Mouse (Mus musculus): ENCODE data around the gene Pard3b. TPM values are rescaled to one million over a fixed set of nuclear protein-coding genes. Genes with fewer than 3 reads are reported as not detected.
A peak's percentile ranks its signal among the peaks of the same experiment; 100 is the strongest.

The Pard3b gene
- polyA plus RNA-seq, 1 experiment from 2014 or later, result 19.3 TPM

- H3K4me3 ChIP-seq (replicated peaks), result no peak overlapping the region
- H3K36me3 ChIP-seq (replicated peaks), result no peaks in the 10 kb centered on the region
- peaks cover 6% of the 10 kb centered on the region; the same call in 1 of the 2 replicates for H3K4me1 ChIP-seq
- H3K9ac ChIP-seq, result no peak overlapping the region
- H3K9me3 ChIP-seq, result no peaks in the 10 kb centered on the region
- 61% methylated on average over 8 of the region's 8 CpGs for WGBS
- H3K4me2 ChIP-seq, result no peak overlapping the region
- 0 out of 2 replicates have a peak, but pooled peaks cover 3% of the 10 kb centered on the region for H3K27me3 ChIP-seq
- ATAC-seq (ENCODE audit: low FRiP score), result no peak
- H3K27ac ChIP-seq, result no peak overlapping the region
These were observed 1026.5 kb downstream of the Pard3b start for GRCm38 (mm10) chr1:62664960-62665645.

GRCm38 (mm10) chr1:62665771-62666730 lies 1027.4 kb downstream of the Pard3b start:
- WGBS, result 85% methylated on average over 5 of the region's 5 CpGs
- Histone ChIP-seq H3K27ac (no peak overlapping the region), H3K9me3 (no peaks in the 10 kb centered on the region), H3K4me1 (peaks cover 6% of the 10 kb centered on the region; the same call in 1 of the 2 replicates), H3K4me3 (replicated peaks) (no peak overlapping the region), H3K9ac (no peak overlapping the region), H3K27me3 (0 out of 2 replicates have a peak, but pooled peaks cover 3% of the 10 kb centered on the region), H3K4me2 (no peak overlapping the region), H3K36me3 (replicated peaks) (no peaks in the 10 kb centered on the region)
- ATAC-seq (ENCODE audit: low FRiP score), result no peak

- no peak for ATAC-seq (ENCODE audit: low FRiP score)
- H3K4me3 ChIP-seq (replicated peaks), result no peak overlapping the region
- 84% methylated on average over 5 of the region's 5 CpGs for WGBS
These were observed 1028.2 kb downstream of the Pard3b start for GRCm38 (mm10) chr1:62666780-62667179.

GRCm38 (mm10) chr1:62678611-62679344 lies 1040.2 kb downstream of the Pard3b start:
- Histone ChIP-seq H3K36me3 (replicated peaks) (no peaks in the 10 kb centered on the region), H3K4me1 (peaks cover 24% of the 10 kb centered on the region), H3K9me3 (0 out of 2 replicates have a peak, but pooled peaks cover 3% of the 10 kb centered on the region), H3K4me3 (replicated peaks) (no peak overlapping the region), H3K27ac (no peak overlapping the region), H3K27me3 (no peaks in the 10 kb centered on the region), H3K4me2 (no peak overlapping the region), H3K9ac (no peak overlapping the region)
- no peak for ATAC-seq (ENCODE audit: low FRiP score)
- WGBS, result 40% methylated on average over 4 of the region's 4 CpGs

More at GRCm38 (mm10) chr1:62666780-62667179, 1028.2 kb downstream of the Pard3b start:
- peaks cover 6% of the 10 kb centered on the region; the same call in 1 of the 2 replicates for H3K4me1 ChIP-seq
- no peak overlapping the region for H3K4me2 ChIP-seq
- H3K36me3 ChIP-seq (replicated peaks), result no peaks in the 10 kb centered on the region
- H3K27ac ChIP-seq, result no peak overlapping the region
- H3K9ac ChIP-seq, result no peak overlapping the region
- no peaks in the 10 kb centered on the region for H3K9me3 ChIP-seq
- H3K27me3 ChIP-seq, result 0 out of 2 replicates have a peak, but pooled peaks cover 3% of the 10 kb centered on the region

- no peak overlapping the region for H3K9ac ChIP-seq
- no peaks in the 10 kb centered on the region for H3K27me3 ChIP-seq
- H3K4me1 ChIP-seq, result peaks cover 24% of the 10 kb centered on the region
- 81% methylated on average over 2 of the region's 2 CpGs for WGBS
- no peak overlapping the region for H3K27ac ChIP-seq
- ATAC-seq (ENCODE audit: low FRiP score), result no peak
- 0 out of 2 replicates have a peak, but pooled peaks cover 3% of the 10 kb centered on the region for H3K9me3 ChIP-seq
- no peak overlapping the region for H3K4me2 ChIP-seq
- H3K36me3 ChIP-seq (replicated peaks), result no peaks in the 10 kb centered on the region
- H3K4me3 ChIP-seq (replicated peaks), result no peak overlapping the region
These were observed 1040.8 kb downstream of the Pard3b start for GRCm38 (mm10) chr1:62679466-62679865.

- peak; percentile 55; the same call in 1 of the 2 replicates for ATAC-seq (ENCODE audit: low FRiP score)
These were observed 1044.1 kb downstream of the Pard3b start for GRCm38 (mm10) chr1:62682456-62683385.

GRCm38 (mm10) chr1:62683498-62683897 lies 1044.9 kb downstream of the Pard3b start:
- no peak overlapping the region for H3K4me3 ChIP-seq (replicated peaks)
- H3K27ac ChIP-seq, result no peak overlapping the region; the same call in 1 of the 2 replicates
- no peaks in the 10 kb centered on the region for H3K9me3 ChIP-seq
- H3K4me1 ChIP-seq, result peaks cover 24% of the 10 kb centered on the region
- H3K36me3 ChIP-seq (replicated peaks), result no peaks in the 10 kb centered on the region
- no peak overlapping the region for H3K4me2 ChIP-seq
- ATAC-seq (ENCODE audit: low FRiP score), result no peak
- no peak overlapping the region for H3K9ac ChIP-seq
- 0 out of 2 replicates have a peak, but pooled peaks cover 3% of the 10 kb centered on the region for H3K27me3 ChIP-seq
- 63% methylated on average over 2 of the region's 2 CpGs for WGBS

More at GRCm38 (mm10) chr1:62682456-62683385, 1044.1 kb downstream of the Pard3b start:
- Histone ChIP-seq H3K4me3 (replicated peaks) (no peak overlapping the region), H3K4me2 (peak overlapping the region; percentile 4), H3K36me3 (replicated peaks) (no peaks in the 10 kb centered on the region), H3K4me1 (peaks cover 24% of the 10 kb centered on the region), H3K9ac (no peak overlapping the region), H3K27me3 (0 out of 2 replicates have a peak, but pooled peaks cover 3% of the 10 kb centered on the region), H3K27ac (peak overlapping the region; percentile 65), H3K9me3 (0 out of 2 replicates have a peak, but pooled peaks cover under 1% of the 10 kb centered on the region)
- 38% methylated on average over 21 of the region's 21 CpGs for WGBS

GRCm38 (mm10) chr1:62687511-62687910 lies 1048.9 kb downstream of the Pard3b start:
- no peaks in the 10 kb centered on the region for H3K36me3 ChIP-seq (replicated peaks)
- peaks cover 13% of the 10 kb centered on the region for H3K4me1 ChIP-seq
- H3K9ac ChIP-seq, result no peak overlapping the region
- no peaks in the 10 kb centered on the region for H3K9me3 ChIP-seq
- 92% methylated on average over 8 of the region's 8 CpGs for WGBS
- no peak overlapping the region for H3K4me3 ChIP-seq (replicated peaks)
- no peak overlapping the region for H3K4me2 ChIP-seq
- H3K27me3 ChIP-seq, result 0 out of 2 replicates have a peak, but pooled peaks cover 7% of the 10 kb centered on the region
- no peak for ATAC-seq (ENCODE audit: low FRiP score)
- no peak overlapping the region for H3K27ac ChIP-seq

- no peak for ATAC-seq (ENCODE audit: low FRiP score)
- Histone ChIP-seq H3K36me3 (replicated peaks) (no peaks in the 10 kb centered on the region), H3K9ac (no peak overlapping the region), H3K27ac (no peak overlapping the region), H3K4me3 (replicated peaks) (no peak overlapping the region), H3K4me1 (0 out of 2 replicates have a peak, but pooled peaks cover 1% of the 10 kb centered on the region), H3K4me2 (no peak overlapping the region), H3K9me3 (no peaks in the 10 kb centered on the region), H3K27me3 (0 out of 2 replicates have a peak, but pooled peaks cover 6% of the 10 kb centered on the region)
- WGBS, result 88% methylated on average over 6 of the region's 6 CpGs
These were observed 1052.6 kb downstream of the Pard3b start for GRCm38 (mm10) chr1:62691175-62691574.
